Mouse (Mus musculus) neural tube, embryonic 14.5 days (tissue): ENCODE results near the gene Mmp27. TPM values are rescaled to one million over a fixed set of nuclear protein-coding genes. Genes with fewer than 3 reads are reported as not detected.

Source experiments
- ATAC-seq: fragments of 200-750 bp; cut with Nextera tagmentation; 2 replicates; pipeline ENCODE4 v1.8.0; 2017; ENCODE audit warnings: low read depth, mild to moderate bottlenecking, moderate TSS enrichment, moderate library complexity
- H3K27ac ChIP-seq: fragments of 300-500 bp; sonication (generic); 2 replicates; pipeline ENCODE4 v1.5.1; 2014; ENCODE audit warnings: low read depth, mild to moderate bottlenecking, control low read depth, low read length, moderate library complexity, mixed read lengths
- H3K27me3 ChIP-seq: fragments of 300-500 bp; sonication (generic); 2 replicates; pipeline ENCODE4 v1.6.1; 2014; ENCODE audit warnings: low read length; ENCODE audit not compliant: control insufficient read depth, insufficient read depth
- H3K36me3 ChIP-seq: fragments of 300-500 bp; sonication (generic); 2 replicates; pipeline ENCODE4 v1.6.1; 2014; ENCODE audit warnings: low read length, mixed read lengths; ENCODE audit not compliant: control insufficient read depth, insufficient read depth
- H3K4me1 ChIP-seq: fragments of 300-500 bp; sonication (generic); 2 replicates; pipeline ENCODE4 v1.6.1; 2014; ENCODE audit warnings: low read length; ENCODE audit not compliant: control insufficient read depth, insufficient read depth
- H3K4me2 ChIP-seq: fragments of 300-500 bp; sonication (generic); 2 replicates; pipeline ENCODE4 v1.6.1; 2014; ENCODE audit warnings: mild to moderate bottlenecking, low read depth, low read length, control low read depth
- H3K4me3 ChIP-seq: fragments of 300-500 bp; sonication (generic); 2 replicates; pipeline ENCODE4 v1.5.1; 2014; ENCODE audit warnings: low read depth, low read length, control low read depth, mixed read lengths
- H3K9ac ChIP-seq: fragments of 300-500 bp; sonication (generic); replicated peaks from 2 replicates; pipeline ENCODE4 v1.6.1; 2014; ENCODE audit warnings: low read depth, mild to moderate bottlenecking, control low read depth, low read length, mixed read lengths
- H3K9me3 ChIP-seq: fragments of 300-500 bp; sonication (generic); 2 replicates; pipeline ENCODE4 v1.6.1; 2016; ENCODE audit warnings: low read length; ENCODE audit not compliant: control insufficient read depth
- WGBS: fragments of 180-500 bp; shearing (Covaris S2); extraction: QIAGEN DNeasy Blood & Tissue Kit; methylation state at CpG from one replicate; pipeline ENCODE4 v1.1.7; 2014; 5-methylcytosine and 5-hydroxymethylcytosine counted together
- polyA plus RNA-seq: library from polyadenylated mRNA; unstranded; fragments of >200 nt; fragmentation: Nextera tagmentation; extraction: Ambion mirVana; gene quantifications from 2 replicates; pipeline ENCODE4 v1.2.1, GENCODE M21; 2014

The Mmp27 gene
- polyA plus RNA-seq: not detected in 2 replicates

DNA sequence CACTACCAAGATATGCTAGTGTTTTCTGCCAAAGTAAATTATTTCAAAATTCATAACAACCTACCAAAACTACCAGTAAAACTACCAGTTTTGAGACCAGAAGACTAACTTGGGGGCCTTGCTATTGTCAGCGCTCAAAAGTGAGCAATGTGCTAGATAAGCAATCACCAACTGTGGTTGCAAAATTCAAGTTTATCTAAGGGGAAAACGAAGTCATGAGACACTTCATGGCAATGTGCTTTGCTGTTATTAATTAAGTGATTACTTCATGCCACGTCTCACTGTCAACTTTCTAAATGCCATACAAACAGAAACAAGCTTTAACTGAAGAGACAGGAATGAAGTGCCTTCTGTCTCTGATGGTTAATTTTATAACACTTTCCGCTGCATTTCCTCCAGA is at the start of gene Mmp27:
Gene Mmp27 (plus strand): TSS at position 235 of the 400 bp plus-strand sequence.
- no peak within 1 kb of the TSS for H3K9ac ChIP-seq
- no peaks in the 10 kb centered on the region for H3K9me3 ChIP-seq
- no peak within 1 kb of the TSS for H3K27ac ChIP-seq
- ATAC-seq: no peak
- no peaks in the 10 kb centered on the region for H3K27me3 ChIP-seq
- 76% methylated on average over 4 of the region's 4 CpGs for WGBS
- no peak within 1 kb of the TSS for H3K4me2 ChIP-seq
- no peak within 1 kb of the TSS for H3K4me3 ChIP-seq
- H3K36me3 ChIP-seq: no peaks in the 10 kb centered on the region
- no peaks in the 10 kb centered on the region for H3K4me1 ChIP-seq

DNA sequence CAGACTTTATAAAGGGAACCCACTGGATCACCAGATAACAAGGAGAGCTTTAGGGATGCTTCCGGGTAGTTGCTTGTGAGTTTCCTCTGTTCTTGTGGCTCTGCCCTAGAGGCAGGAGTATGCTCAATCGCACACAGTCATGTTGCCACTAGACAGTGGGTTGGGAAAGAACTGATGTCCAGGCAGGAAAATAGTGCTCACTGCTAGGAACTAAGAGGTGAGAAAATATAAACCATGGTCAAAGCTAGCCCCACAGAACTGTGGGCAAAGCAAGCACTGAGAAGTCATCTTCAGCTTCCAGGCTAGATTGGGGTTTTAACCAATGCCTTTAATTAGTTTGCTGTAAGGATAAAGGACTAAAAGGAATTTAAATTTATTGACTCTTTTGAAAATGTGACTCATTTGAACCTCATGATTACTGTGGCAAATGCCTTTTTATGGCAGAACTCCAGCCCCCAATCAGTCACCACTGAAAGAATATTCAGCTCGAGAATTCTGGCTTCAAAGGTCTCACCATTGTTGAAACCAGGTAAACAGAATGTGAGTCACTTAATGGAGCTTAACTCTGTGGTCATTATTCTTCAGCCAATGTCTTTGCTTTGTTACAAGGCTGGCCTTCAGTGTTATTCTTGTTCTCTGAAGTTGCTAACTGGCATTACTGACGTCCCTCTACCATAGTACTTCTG is 44.8 kb upstream of the Mmp27 start:
- Histone ChIP-seq H3K4me3 (no peak overlapping the region), H3K9me3 (no peaks in the 10 kb centered on the region), H3K4me1 (no peaks in the 10 kb centered on the region), H3K36me3 (no peaks in the 10 kb centered on the region), H3K9ac (no peak overlapping the region), H3K27ac (no peak overlapping the region), H3K27me3 (no peaks in the 10 kb centered on the region), H3K4me2 (no peak overlapping the region)
- ATAC-seq: no peak
- WGBS: 54% methylated on average over 4 of the region's 4 CpGs

GRCm38 (mm10) chr9:7542763-7543162 is 28.4 kb upstream of the Mmp27 start:
- Histone ChIP-seq H3K9me3 (no peaks in the 10 kb centered on the region), H3K27me3 (no peaks in the 10 kb centered on the region)
- ATAC-seq: no peak

DNA sequence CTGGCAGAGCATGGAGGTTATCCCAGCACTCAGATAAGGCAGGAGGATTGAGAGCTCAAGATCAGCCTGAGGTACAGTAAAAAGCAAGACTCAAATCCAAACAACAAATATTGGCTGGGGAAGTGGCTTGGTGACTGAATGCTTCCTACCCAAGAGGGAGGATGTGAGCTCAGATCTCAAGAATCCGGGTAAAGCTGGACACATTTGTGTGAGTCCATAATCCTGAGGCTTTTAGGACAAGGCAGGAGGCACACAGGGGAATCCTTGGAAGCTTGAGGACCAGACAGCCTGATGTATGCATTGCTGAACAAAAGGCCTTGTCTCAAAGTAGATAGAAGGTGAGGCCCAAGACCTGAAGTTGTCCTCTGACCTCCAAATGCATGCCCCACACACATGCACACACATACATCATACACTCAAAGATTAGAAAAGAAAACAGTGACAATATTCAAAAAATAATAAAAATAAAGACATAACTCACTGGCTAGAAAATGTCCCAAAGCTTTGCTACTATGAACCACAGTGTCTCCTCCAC is 26.2 kb upstream of the Mmp27 start:
- no peak for ATAC-seq
- no peak overlapping the region for H3K9ac ChIP-seq
- H3K4me2 ChIP-seq: no peak overlapping the region
- H3K4me3 ChIP-seq: no peak overlapping the region
- no peaks in the 10 kb centered on the region for H3K27me3 ChIP-seq
- 80% methylated on average over 1 of the region's 1 CpGs for WGBS
- no peaks in the 10 kb centered on the region for H3K4me1 ChIP-seq
- H3K27ac ChIP-seq: no peak overlapping the region
- no peaks in the 10 kb centered on the region for H3K36me3 ChIP-seq
- H3K9me3 ChIP-seq: no peaks in the 10 kb centered on the region

More at GRCm38 (mm10) chr9:7542763-7543162, 28.4 kb upstream of the Mmp27 start:
- no peaks in the 10 kb centered on the region for H3K36me3 ChIP-seq
- H3K4me1 ChIP-seq: no peaks in the 10 kb centered on the region
- H3K9ac ChIP-seq: no peak overlapping the region
- H3K4me2 ChIP-seq: no peak overlapping the region
- H3K4me3 ChIP-seq: no peak overlapping the region
- no peak overlapping the region for H3K27ac ChIP-seq

- Histone ChIP-seq H3K4me1 (no peaks in the 10 kb centered on the region), H3K27me3 (no peaks in the 10 kb centered on the region)
Measured at GRCm38 (mm10) chr9:7545471-7545870, 25.7 kb upstream of the Mmp27 start.

DNA sequence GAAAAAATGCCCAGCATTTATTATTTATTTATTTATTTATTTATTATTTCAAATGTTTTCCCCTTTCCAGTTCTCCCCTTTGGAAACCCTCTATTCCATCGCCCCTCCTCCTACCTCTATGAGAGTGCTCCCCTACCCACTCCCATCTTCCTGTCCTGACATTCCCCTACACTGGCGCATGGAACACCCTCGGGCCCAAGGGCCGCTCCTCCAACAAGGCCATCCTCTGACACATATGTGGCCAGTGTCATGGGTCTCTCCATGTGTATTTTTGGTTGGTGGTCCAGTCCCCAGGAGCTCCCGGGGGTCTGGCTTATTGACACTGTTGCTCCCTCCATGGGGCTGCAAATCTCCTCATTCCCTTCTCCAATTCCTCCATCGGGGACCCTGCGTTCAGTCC is 25.3 kb upstream of the Mmp27 start:
- Histone ChIP-seq H3K27ac (no peak overlapping the region), H3K9ac (no peak overlapping the region), H3K9me3 (no peaks in the 10 kb centered on the region), H3K4me3 (no peak overlapping the region), H3K36me3 (no peaks in the 10 kb centered on the region), H3K4me1 (no peaks in the 10 kb centered on the region), H3K4me2 (no peak overlapping the region), H3K27me3 (no peaks in the 10 kb centered on the region)
- WGBS: 86% methylated on average over 7 of the region's 7 CpGs
- ATAC-seq: no peak

More at GRCm38 (mm10) chr9:7545471-7545870, 25.7 kb upstream of the Mmp27 start:
- WGBS: 65% methylated on average over 1 of the region's 1 CpGs
- no peak for ATAC-seq
- H3K9ac ChIP-seq: no peak overlapping the region
- H3K4me2 ChIP-seq: no peak overlapping the region
- no peaks in the 10 kb centered on the region for H3K9me3 ChIP-seq
- no peaks in the 10 kb centered on the region for H3K36me3 ChIP-seq
- no peak overlapping the region for H3K27ac ChIP-seq
- H3K4me3 ChIP-seq: no peak overlapping the region

GRCm38 (mm10) chr9:7551943-7552342 is 19.3 kb upstream of the Mmp27 start:
- Histone ChIP-seq H3K9me3 (no peaks in the 10 kb centered on the region), H3K4me3 (no peak overlapping the region), H3K27me3 (no peaks in the 10 kb centered on the region), H3K27ac (no peak overlapping the region), H3K36me3 (no peaks in the 10 kb centered on the region), H3K9ac (no peak overlapping the region), H3K4me1 (no peaks in the 10 kb centered on the region), H3K4me2 (no peak overlapping the region)
- no peak for ATAC-seq

- no peak overlapping the region for H3K27ac ChIP-seq
- no peak overlapping the region for H3K4me3 ChIP-seq
- H3K9me3 ChIP-seq: no peaks in the 10 kb centered on the region
- 87% methylated on average over 3 of the region's 3 CpGs for WGBS
- no peak overlapping the region for H3K9ac ChIP-seq
- H3K36me3 ChIP-seq: no peaks in the 10 kb centered on the region
- no peaks in the 10 kb centered on the region for H3K27me3 ChIP-seq
- ATAC-seq: no peak
- no peak overlapping the region for H3K4me2 ChIP-seq
- H3K4me1 ChIP-seq: no peaks in the 10 kb centered on the region
Measured at GRCm38 (mm10) chr9:7553536-7553935, 17.7 kb upstream of the Mmp27 start.

DNA sequence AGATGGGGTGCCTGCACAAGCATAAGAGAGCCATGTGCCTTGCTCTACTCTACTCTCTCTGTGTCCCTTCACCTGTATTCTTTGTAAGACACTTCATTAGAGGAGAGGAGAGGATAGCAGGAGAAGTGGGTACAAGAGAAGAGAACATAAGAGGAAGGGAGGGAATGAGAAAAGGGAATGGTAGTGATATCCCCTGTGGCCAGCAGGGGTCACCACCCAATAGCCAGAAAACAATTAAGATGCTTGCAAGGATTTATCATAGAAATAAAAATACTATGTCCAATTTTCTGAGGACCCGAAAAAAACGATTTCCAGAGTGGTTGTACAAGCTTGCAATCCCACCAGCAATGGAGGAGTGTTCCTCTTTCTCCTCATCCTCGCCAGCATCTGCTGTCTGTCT is 16.8 kb upstream of the Mmp27 start:
- Histone ChIP-seq H3K9ac (no peak overlapping the region), H3K27me3 (no peaks in the 10 kb centered on the region), H3K4me2 (no peak overlapping the region), H3K27ac (no peak overlapping the region), H3K4me3 (no peak overlapping the region), H3K36me3 (no peaks in the 10 kb centered on the region), H3K9me3 (no peaks in the 10 kb centered on the region), H3K4me1 (no peaks in the 10 kb centered on the region)
- 49% methylated on average over 3 of the region's 3 CpGs for WGBS
- no peak for ATAC-seq
